Mouse (Mus musculus) lung, adult 2 months (tissue): ENCODE results near the gene Sf3a1.

ENCODE experiments used
- CTCF ChIP-seq: fragments of 200-500 bp; IDR thresholded peaks from 2 replicates; pipeline ENCODE4 v1.5.1; 2011; ENCODE audit warnings: mild to moderate bottlenecking, low read length, control low read depth; ENCODE audit not compliant: insufficient read depth
- POLR2A ChIP-seq: fragments of 200-500 bp; IDR thresholded peaks from 2 replicates; pipeline ENCODE4 v1.6.1; 2011; ENCODE audit warnings: low read depth, mild to moderate bottlenecking, control low read depth, low read length, borderline replicate concordance; ENCODE audit errors: extremely low read depth

- TF ChIP-seq CTCF = no peak
- peak; percentile 52; the same call in 1 of the 2 replicates for TF ChIP-seq POLR2A
These were observed 43.5 kb downstream of the Sf3a1 start for GRCm38 (mm10) chr11:4203705-4204074.
